Mouse (Mus musculus): ENCODE data around the gene Grm6. TPM values are rescaled to one million over a fixed set of nuclear protein-coding genes. Genes with fewer than 3 reads are reported as not detected.

The Grm6 gene
- polyA plus RNA-seq, 1 experiment, result not detected

- Histone ChIP-seq H3K4me3 (no peak overlapping the region), H3K4me2 (ENCODE audit: low read depth) (no peak overlapping the region), H3ac (ENCODE audit: control insufficient read depth, insufficient read length) (no peak overlapping the region), H3K79me2 (ENCODE audit: control insufficient read depth, insufficient read depth) (no peaks in the 10 kb centered on the region), H3K27me3 (ENCODE audit: control insufficient read depth, insufficient read depth, insufficient read length) (no peaks in the 10 kb centered on the region), H3K36me3 (ENCODE audit: control insufficient read depth, insufficient read depth) (no peaks in the 10 kb centered on the region)
- no peak for TF ChIP-seq POLR2AphosphoS2 (IDR thresholded peaks at IDR 0.05; ENCODE audit: insufficient read length, low read depth)
- no peak for TF ChIP-seq MAX (IDR thresholded peaks at IDR 0.05; ENCODE audit: low read depth)
- no peak for TF ChIP-seq TCF3 (IDR thresholded peaks at IDR 0.05; ENCODE audit: insufficient read length, low read depth)
- no peak for TF ChIP-seq CEBPB (IDR thresholded peaks at IDR 0.05; ENCODE audit: insufficient read depth, poor library complexity, severe bottlenecking)
- TF ChIP-seq MYOG (IDR thresholded peaks at IDR 0.05; ENCODE audit: control insufficient read depth in 1 of 3, insufficient read depth in 1 of 3, insufficient read length in 2 of 3, low read depth in 2 of 3), result no peak
- no peak for TF ChIP-seq REST (IDR thresholded peaks at IDR 0.05; ENCODE audit: insufficient read depth, insufficient read length)
- no peak for TF ChIP-seq TCF12 (IDR thresholded peaks at IDR 0.05; ENCODE audit: insufficient read depth, poor library complexity, severe bottlenecking)
- no peak for TF ChIP-seq USF1 (IDR thresholded peaks at IDR 0.05; ENCODE audit: low read depth)
- TF ChIP-seq MYOD1 (IDR thresholded peaks at IDR 0.05; ENCODE audit: control insufficient read depth in 1 of 3, insufficient read length in 2 of 3, low read depth in 2 of 3), result no peak
- TF ChIP-seq SRF (IDR thresholded peaks at IDR 0.05; ENCODE audit: control insufficient read depth, insufficient read length, low read depth), result no peak
- TF ChIP-seq E2F4 (IDR thresholded peaks at IDR 0.05; ENCODE audit: insufficient read depth), result no peak
- TF ChIP-seq POLR2A (IDR thresholded peaks at IDR 0.05; ENCODE audit: insufficient read length, low read depth), result no peak
Observed at GRCm38 (mm10) chr11:50908136-50908535, 57.7 kb downstream of the Grm6 start.

DNA sequence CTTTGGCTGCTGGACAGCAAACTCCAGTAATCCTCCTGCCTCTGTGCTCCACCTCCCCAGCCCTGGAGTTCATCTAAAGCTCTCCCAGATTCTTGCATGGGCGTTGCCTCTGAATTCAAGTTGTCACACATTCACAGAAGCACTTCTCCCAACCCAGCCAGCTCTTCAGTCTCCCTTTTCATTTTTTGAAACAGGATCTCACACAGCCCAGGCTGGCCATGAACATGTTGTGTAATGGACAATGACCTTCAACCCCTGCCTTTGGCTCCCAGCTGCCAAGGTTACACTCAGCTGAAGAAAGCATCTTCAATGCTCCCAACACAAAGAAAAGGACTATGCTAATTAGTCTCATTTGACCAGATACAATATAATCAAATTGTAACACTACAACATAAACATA is 62.8 kb downstream of the Grm6 start:
- no peaks in the 10 kb centered on the region for H3K79me2 ChIP-seq (ENCODE audit: control insufficient read depth, insufficient read depth)
- no peak overlapping the region for H3ac ChIP-seq (ENCODE audit: control insufficient read depth, insufficient read length)
- TF ChIP-seq POLR2AphosphoS2 (IDR thresholded peaks at IDR 0.05; ENCODE audit: insufficient read length, low read depth) (no peak), E2F4 (IDR thresholded peaks at IDR 0.05; ENCODE audit: insufficient read depth) (no peak), MAX (IDR thresholded peaks at IDR 0.05; ENCODE audit: low read depth) (no peak), CEBPB (IDR thresholded peaks at IDR 0.05; ENCODE audit: insufficient read depth, poor library complexity, severe bottlenecking) (no peak), SRF (IDR thresholded peaks at IDR 0.05; ENCODE audit: control insufficient read depth, insufficient read length, low read depth) (no peak), TCF3 (IDR thresholded peaks at IDR 0.05; ENCODE audit: insufficient read length, low read depth) (no peak), POLR2A (IDR thresholded peaks at IDR 0.05; ENCODE audit: insufficient read length, low read depth) (no peak), TCF12 (IDR thresholded peaks at IDR 0.05; ENCODE audit: insufficient read depth, poor library complexity, severe bottlenecking) (no peak), REST (IDR thresholded peaks at IDR 0.05; ENCODE audit: insufficient read depth, insufficient read length) (no peak), USF1 (IDR thresholded peaks at IDR 0.05; ENCODE audit: low read depth) (no peak), MYOG (IDR thresholded peaks at IDR 0.05; ENCODE audit: control insufficient read depth in 1 of 3, insufficient read depth in 1 of 3, insufficient read length in 2 of 3, low read depth in 2 of 3) (no peak), MYOD1 (IDR thresholded peaks at IDR 0.05; ENCODE audit: control insufficient read depth in 1 of 3, insufficient read length in 2 of 3, low read depth in 2 of 3) (no peak)
- H3K27me3 ChIP-seq (ENCODE audit: control insufficient read depth, insufficient read depth, insufficient read length), result no peaks in the 10 kb centered on the region
- no peak overlapping the region for H3K4me3 ChIP-seq
- no peaks in the 10 kb centered on the region for H3K36me3 ChIP-seq (ENCODE audit: control insufficient read depth, insufficient read depth)
- H3K4me2 ChIP-seq (ENCODE audit: low read depth), result no peak overlapping the region

GRCm38 (mm10) chr11:50914461-50914860 is 64.0 kb downstream of the Grm6 start:
- Histone ChIP-seq H3K79me2 (ENCODE audit: control insufficient read depth, insufficient read depth) (no peaks in the 10 kb centered on the region), H3ac (ENCODE audit: control insufficient read depth, insufficient read length) (no peak overlapping the region), H3K36me3 (ENCODE audit: control insufficient read depth, insufficient read depth) (no peaks in the 10 kb centered on the region), H3K27me3 (ENCODE audit: control insufficient read depth, insufficient read depth, insufficient read length) (no peaks in the 10 kb centered on the region), H3K4me2 (ENCODE audit: low read depth) (no peak overlapping the region), H3K4me3 (no peak overlapping the region)
- no peak for TF ChIP-seq MAX (IDR thresholded peaks at IDR 0.05; ENCODE audit: low read depth)
- no peak for TF ChIP-seq REST (IDR thresholded peaks at IDR 0.05; ENCODE audit: insufficient read depth, insufficient read length)
- no peak for TF ChIP-seq E2F4 (IDR thresholded peaks at IDR 0.05; ENCODE audit: insufficient read depth)
- no peak for TF ChIP-seq TCF3 (IDR thresholded peaks at IDR 0.05; ENCODE audit: insufficient read length, low read depth)
- TF ChIP-seq CEBPB (IDR thresholded peaks at IDR 0.05; ENCODE audit: insufficient read depth, poor library complexity, severe bottlenecking), result no peak
- no peak for TF ChIP-seq TCF12 (IDR thresholded peaks at IDR 0.05; ENCODE audit: insufficient read depth, poor library complexity, severe bottlenecking)
- no peak for TF ChIP-seq SRF (IDR thresholded peaks at IDR 0.05; ENCODE audit: control insufficient read depth, insufficient read length, low read depth)
- no peak for TF ChIP-seq MYOD1 (IDR thresholded peaks at IDR 0.05; ENCODE audit: control insufficient read depth in 1 of 3, insufficient read length in 2 of 3, low read depth in 2 of 3)
- TF ChIP-seq POLR2AphosphoS2 (IDR thresholded peaks at IDR 0.05; ENCODE audit: insufficient read length, low read depth), result no peak
- no peak for TF ChIP-seq USF1 (IDR thresholded peaks at IDR 0.05; ENCODE audit: low read depth)
- TF ChIP-seq MYOG (IDR thresholded peaks at IDR 0.05; ENCODE audit: control insufficient read depth in 1 of 3, insufficient read depth in 1 of 3, insufficient read length in 2 of 3, low read depth in 2 of 3), result no peak
- TF ChIP-seq POLR2A (IDR thresholded peaks at IDR 0.05; ENCODE audit: insufficient read length, low read depth), result no peak

Other genes with a start within 250 kb of the Grm6 start
- 24.9 TPM for gene Adamts2, start 248.6 kb upstream of the Grm6 start, polyA plus RNA-seq (2012; fragmentation: generic; extraction: Trizol)
- gene Zfp354c, start 23.0 kb upstream of the Grm6 start, polyA plus RNA-seq (2012; fragmentation: generic; extraction: Trizol), result 1.6 TPM
- not detected for gene Zfp879, start 9.1 kb upstream of the Grm6 start, polyA plus RNA-seq (2012; fragmentation: generic; extraction: Trizol)
- gene Zfp454, start 37.0 kb downstream of the Grm6 start, polyA plus RNA-seq (2012; fragmentation: generic; extraction: Trizol), result 0.13 TPM
- gene Zfp2, start 65.5 kb downstream of the Grm6 start, polyA plus RNA-seq (2012; fragmentation: generic; extraction: Trizol), result 1.3 TPM
- 0.13 TPM for gene Zfp354b, start 80.9 kb downstream of the Grm6 start, polyA plus RNA-seq (2012; fragmentation: generic; extraction: Trizol)
- gene 4933414I15Rik, start 93.1 kb downstream of the Grm6 start, polyA plus RNA-seq (2012; fragmentation: generic; extraction: Trizol), result not detected
- not detected for gene Prop1, start 103.1 kb downstream of the Grm6 start, polyA plus RNA-seq (2012; fragmentation: generic; extraction: Trizol)
- not detected for gene Olfr1378, start 115.8 kb downstream of the Grm6 start, polyA plus RNA-seq (2012; fragmentation: generic; extraction: Trizol)
- not detected for gene Olfr1377, start 131.3 kb downstream of the Grm6 start, polyA plus RNA-seq (2012; fragmentation: generic; extraction: Trizol)
- not detected for gene Olfr51, start 152.9 kb downstream of the Grm6 start, polyA plus RNA-seq (2012; fragmentation: generic; extraction: Trizol)
- gene Olfr54, start 163.6 kb downstream of the Grm6 start, polyA plus RNA-seq (2012; fragmentation: generic; extraction: Trizol), result not detected
- gene Olfr1375, start 197.4 kb downstream of the Grm6 start, polyA plus RNA-seq (2012; fragmentation: generic; extraction: Trizol), result not detected
- 0.95 TPM for gene Zfp354a, start 208.6 kb downstream of the Grm6 start, polyA plus RNA-seq (2012; fragmentation: generic; extraction: Trizol)